Mouse (Mus musculus): ENCODE data around the gene Srsf9. TPM values are rescaled to one million over a fixed set of nuclear protein-coding genes. Genes with fewer than 3 reads are reported as not detected.
A peak's percentile ranks its signal among the peaks of the same experiment; 100 is the strongest.
"Not testable (repeated sequence)": the region's sequence is repeated elsewhere in the genome, so short reads cannot be mapped to it uniquely, and the experiment has no call there.

Gene Srsf9
- polyA plus RNA-seq, 1 experiment, result 79.3 TPM

- no peaks in the 10 kb centered on the region for H3K27me3 ChIP-seq (replicated peaks)
- peak within 1 kb of the TSS; percentile 97 for H3K4me3 ChIP-seq (replicated peaks)
- TF ChIP-seq FLI1 (IDR thresholded peaks at IDR 0.05; ENCODE audit: low read length) (no peak), GATA1 (IDR thresholded peaks at IDR 0.05; ENCODE audit: borderline replicate concordance, low read length) (no peak)
- H3K9me3 ChIP-seq, result 0 out of 2 replicates have a peak, but pooled peaks cover 2% of the 10 kb centered on the region
- H3K4me1 ChIP-seq, result peaks cover 33% of the 10 kb centered on the region
- peaks cover 37% of the 10 kb centered on the region for H3K36me3 ChIP-seq (replicated peaks; ENCODE audit: low read length)
Measured at GRCm38 (mm10) chr5:115300792-115301614, 26.0 kb upstream of the Srsf9 start, which contains the start of gene Dynll1. TSS of gene Dynll1 (minus strand) at chr5:115300999.

GRCm38 (mm10) chr5:115301615-115302014, 25.4 kb upstream of the Srsf9 start:
- peaks cover 31% of the 10 kb centered on the region for H3K36me3 ChIP-seq (replicated peaks; ENCODE audit: low read length)
- H3K27me3 ChIP-seq (replicated peaks), result no peaks in the 10 kb centered on the region
- TF ChIP-seq FLI1 (IDR thresholded peaks at IDR 0.05; ENCODE audit: low read length) (no peak), GATA1 (IDR thresholded peaks at IDR 0.05; ENCODE audit: borderline replicate concordance, low read length) (no peak)
- H3K9me3 ChIP-seq, result 0 out of 2 replicates have a peak, but pooled peaks cover 2% of the 10 kb centered on the region
- peak overlapping the region; percentile 97 for H3K4me3 ChIP-seq (replicated peaks)
- peaks cover 33% of the 10 kb centered on the region for H3K4me1 ChIP-seq

DNA sequence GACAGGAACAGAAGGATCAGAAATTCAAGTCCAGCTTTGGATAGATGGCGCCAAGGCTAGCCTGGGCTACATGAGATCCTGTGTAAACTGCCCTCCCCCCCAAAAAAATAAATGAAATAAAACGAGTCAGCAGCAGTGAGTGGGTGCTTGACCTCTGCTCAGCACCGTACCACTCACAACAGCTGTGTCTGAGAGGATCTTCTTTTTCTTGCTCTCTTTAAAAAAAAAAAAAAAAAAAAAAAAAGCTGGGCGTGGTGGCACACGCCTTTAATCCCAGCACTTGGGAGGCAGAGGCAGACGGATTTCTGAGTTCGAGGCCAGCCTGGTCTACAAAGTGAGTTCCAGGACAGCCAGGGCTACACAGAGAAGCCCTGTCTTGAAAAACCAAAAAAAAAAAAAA, 24.8 kb upstream of the Srsf9 start:
- H3K4me3 ChIP-seq (replicated peaks); H3K27me3 ChIP-seq (replicated peaks); H3K9me3 ChIP-seq: not testable (repeated sequence)
- Histone ChIP-seq H3K36me3 (replicated peaks; ENCODE audit: low read length) (peaks cover 25% of the 10 kb centered on the region), H3K4me1 (peaks cover 33% of the 10 kb centered on the region)

DNA sequence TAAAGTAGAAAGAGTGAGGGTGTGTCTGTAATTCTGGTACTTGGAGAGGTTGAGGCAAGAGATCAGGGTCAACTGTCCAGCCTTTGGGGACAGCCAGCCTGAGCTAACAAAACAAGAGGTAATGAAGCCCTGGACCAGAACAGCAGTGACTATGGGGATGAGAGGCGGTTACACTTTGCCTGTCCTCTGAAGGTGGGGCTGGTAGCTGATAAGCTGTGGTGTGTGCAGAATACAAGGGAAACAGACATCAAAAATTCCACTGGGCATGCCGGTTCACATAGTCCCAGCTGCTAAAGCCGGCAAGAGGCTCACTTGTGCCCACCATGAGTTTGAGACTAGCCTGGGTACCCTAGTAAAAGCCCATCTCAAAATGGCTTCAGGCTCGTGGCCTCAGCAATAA, 14.6 kb upstream of the Srsf9 start:
- no peak for TF ChIP-seq FLI1 (IDR thresholded peaks at IDR 0.05; ENCODE audit: low read length)
- no peak for TF ChIP-seq GATA1 (IDR thresholded peaks at IDR 0.05; ENCODE audit: borderline replicate concordance, low read length)
- peaks cover 3% of the 10 kb centered on the region for H3K36me3 ChIP-seq (replicated peaks; ENCODE audit: low read length)
- peaks cover 7% of the 10 kb centered on the region for H3K27me3 ChIP-seq (replicated peaks)
- peaks cover 30% of the 10 kb centered on the region for H3K4me1 ChIP-seq
- H3K9me3 ChIP-seq, result no peaks in the 10 kb centered on the region
- no peak overlapping the region for H3K4me3 ChIP-seq (replicated peaks)

DNA sequence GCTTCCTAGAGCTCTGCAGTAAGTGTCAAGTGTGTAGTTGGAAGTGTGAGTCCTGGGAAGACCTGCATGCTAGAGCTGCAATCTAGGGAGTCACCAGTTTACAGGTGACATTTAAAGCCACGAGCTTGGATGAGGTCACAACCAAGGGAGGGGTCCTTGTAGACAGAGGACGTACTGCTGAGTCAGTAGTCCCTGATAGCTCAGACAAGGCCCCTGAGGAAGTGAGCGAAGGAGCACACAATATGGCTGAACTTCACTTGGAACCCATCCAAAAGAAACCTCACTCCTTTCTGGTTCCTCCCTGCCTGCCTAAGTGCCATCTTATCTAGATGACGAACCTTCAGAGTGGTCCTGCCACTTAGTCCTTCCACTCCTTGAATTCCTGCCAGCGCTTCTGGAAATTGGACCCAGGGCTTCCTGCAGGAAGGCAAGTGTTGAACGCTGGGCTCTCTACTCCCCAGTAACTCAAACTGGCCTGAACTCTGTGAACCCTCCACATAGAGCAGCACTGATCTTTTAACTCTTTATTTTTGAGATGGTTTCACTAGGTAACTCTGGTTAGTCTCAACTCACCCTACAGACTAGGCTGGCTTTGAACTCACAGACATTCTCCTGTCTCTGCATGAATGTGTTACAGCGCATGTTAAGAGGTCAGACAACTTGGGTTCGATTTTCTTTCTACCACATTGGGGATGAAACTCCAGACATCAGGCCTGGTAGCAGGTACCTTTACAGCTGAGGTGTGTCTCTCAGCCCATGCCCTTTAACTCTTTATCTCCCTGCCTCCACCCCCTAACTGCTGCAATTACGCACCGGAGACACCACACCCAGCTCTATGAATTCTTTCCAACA, 13.9 kb upstream of the Srsf9 start:
- TF ChIP-seq GATA1 (IDR thresholded peaks at IDR 0.05; ENCODE audit: borderline replicate concordance, low read length) (no peak), FLI1 (IDR thresholded peaks at IDR 0.05; ENCODE audit: low read length) (no peak)
- peaks cover 3% of the 10 kb centered on the region for H3K36me3 ChIP-seq (replicated peaks; ENCODE audit: low read length)
- H3K4me3 ChIP-seq (replicated peaks), result no peak overlapping the region
- H3K4me1 ChIP-seq, result peaks cover 37% of the 10 kb centered on the region
- peaks cover 7% of the 10 kb centered on the region for H3K27me3 ChIP-seq (replicated peaks)
- H3K9me3 ChIP-seq, result no peaks in the 10 kb centered on the region

- TF ChIP-seq FLI1 (IDR thresholded peaks at IDR 0.05; ENCODE audit: low read length), result no peak
- TF ChIP-seq GATA1 (IDR thresholded peaks at IDR 0.05; ENCODE audit: borderline replicate concordance, low read length), result no peak
- Histone ChIP-seq H3K36me3 (replicated peaks; ENCODE audit: low read length) (no peaks in the 10 kb centered on the region), H3K4me1 (peaks cover 42% of the 10 kb centered on the region), H3K4me3 (replicated peaks) (no peak overlapping the region), H3K9me3 (no peaks in the 10 kb centered on the region), H3K27me3 (replicated peaks) (peaks cover 6% of the 10 kb centered on the region)
Measured at GRCm38 (mm10) chr5:115313668-115313943, 13.4 kb upstream of the Srsf9 start.

GRCm38 (mm10) chr5:115316968-115317644, 9.9 kb upstream of the Srsf9 start:
- TF ChIP-seq FLI1 (IDR thresholded peaks at IDR 0.05; ENCODE audit: low read length) (no peak), GATA1 (IDR thresholded peaks at IDR 0.05; ENCODE audit: borderline replicate concordance, low read length) (no peak)
- no peak overlapping the region for H3K4me3 ChIP-seq (replicated peaks)
- peaks cover 54% of the 10 kb centered on the region for H3K4me1 ChIP-seq
- H3K9me3 ChIP-seq, result no peaks in the 10 kb centered on the region
- no peaks in the 10 kb centered on the region for H3K36me3 ChIP-seq (replicated peaks; ENCODE audit: low read length)
- no peaks in the 10 kb centered on the region for H3K27me3 ChIP-seq (replicated peaks)

- H3K4me1 ChIP-seq, result peaks cover 47% of the 10 kb centered on the region
- TF ChIP-seq FLI1 (IDR thresholded peaks at IDR 0.05; ENCODE audit: low read length) (no peak), GATA1 (IDR thresholded peaks at IDR 0.05; ENCODE audit: borderline replicate concordance, low read length) (no peak)
- H3K36me3 ChIP-seq (replicated peaks; ENCODE audit: low read length), result no peaks in the 10 kb centered on the region
- no peaks in the 10 kb centered on the region for H3K9me3 ChIP-seq
- H3K27me3 ChIP-seq (replicated peaks), result no peaks in the 10 kb centered on the region
- peak overlapping the region; percentile 35 for H3K4me3 ChIP-seq (replicated peaks)
Measured at GRCm38 (mm10) chr5:115317645-115318328, 9.2 kb upstream of the Srsf9 start.

Data from megakaryocyte, embryonic 14.5 days (primary cell).